Mouse (Mus musculus): ENCODE data around the gene Etnk2. TPM values are rescaled to one million over a fixed set of nuclear protein-coding genes. Genes with fewer than 3 reads are reported as not detected.

Gene Etnk2
- polyA plus RNA-seq, 1 experiment from 2014 or later = 20.3 TPM

DNA sequence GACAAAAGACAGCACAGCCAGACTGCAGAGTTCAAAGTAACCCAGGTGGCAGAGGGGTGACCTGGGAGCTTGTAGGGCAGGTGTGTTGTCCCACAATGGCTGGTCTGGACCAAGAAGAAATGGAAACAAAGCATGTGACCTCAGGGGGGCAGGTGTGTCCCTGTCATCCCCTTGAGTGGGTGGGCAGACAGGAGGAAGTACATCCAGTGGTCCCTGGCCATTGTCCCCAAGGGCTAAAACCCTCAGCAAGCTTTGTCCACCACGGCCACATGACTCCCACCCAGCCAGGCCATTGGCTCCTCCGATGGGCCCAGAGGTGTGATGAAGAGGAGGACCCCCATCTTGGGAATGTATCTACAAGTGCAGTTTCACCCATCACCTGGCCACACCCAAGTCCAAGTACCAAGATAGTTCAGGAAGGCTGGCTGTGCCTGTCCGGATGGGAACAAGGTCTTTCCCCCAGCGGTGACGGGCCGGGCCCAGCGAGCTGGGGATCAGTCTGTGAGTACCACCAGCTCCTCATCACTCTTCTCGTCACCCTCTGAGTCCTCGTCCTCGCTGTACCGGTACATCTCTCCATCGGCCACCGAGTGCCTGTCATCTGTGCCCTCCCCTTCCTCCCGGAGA, 19.9 kb downstream of the Etnk2 start:
- no peak for ATAC-seq (ENCODE audit: low read depth)
- no peaks in the 10 kb centered on the region for H3K27me3 ChIP-seq (ENCODE audit: control insufficient read depth, insufficient read depth, low read depth, low read length)
- 79% methylated on average over 14 of the region's 14 CpGs for WGBS (ENCODE audit: insufficient replicate concordance)

DNA sequence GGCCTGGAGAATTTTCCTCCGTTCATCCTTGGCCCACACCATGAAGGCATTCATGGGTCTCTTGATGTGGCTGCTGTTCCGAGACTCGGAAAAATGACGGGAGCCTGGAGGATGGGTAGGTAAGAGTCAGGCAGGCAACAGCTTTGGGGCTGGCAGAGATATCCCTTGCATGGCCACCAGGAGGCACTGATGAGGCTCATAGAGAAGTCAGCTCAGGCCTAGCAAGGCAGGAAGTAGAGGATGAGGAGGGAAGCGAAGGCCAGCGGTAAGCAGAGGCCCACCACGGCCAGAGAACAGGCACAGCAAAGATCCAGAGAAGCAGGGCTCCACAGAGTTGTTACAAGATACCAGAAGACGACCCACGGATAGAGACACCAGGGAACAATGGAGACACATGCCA, 22.1 kb downstream of the Etnk2 start:
- H3K36me3 ChIP-seq (ENCODE audit: control insufficient read depth, insufficient read depth) = no peaks in the 10 kb centered on the region
- H3K4me2 ChIP-seq (ENCODE audit: low read depth, low read length) = peak overlapping the region; percentile 14; the same call in 1 of the 2 replicates
- no peak overlapping the region for H3K27ac ChIP-seq (ENCODE audit: low read length)
- H3K27me3 ChIP-seq (ENCODE audit: control insufficient read depth, insufficient read depth, low read depth, low read length) = no peaks in the 10 kb centered on the region
- H3K9ac ChIP-seq (ENCODE audit: low read depth, low read length) = no peak overlapping the region; the same call in 1 of the 2 replicates
- no peak for ATAC-seq (ENCODE audit: low read depth)
- 26% methylated on average over 9 of the region's 9 CpGs for WGBS (ENCODE audit: insufficient replicate concordance)
- no peaks in the 10 kb centered on the region for H3K4me1 ChIP-seq (ENCODE audit: control insufficient read depth, low read depth, low read length)
- H3K9me3 ChIP-seq (replicated peaks; ENCODE audit: control insufficient read depth, low read length) = no peaks in the 10 kb centered on the region
- H3K4me3 ChIP-seq (ENCODE audit: low read depth, low read length) = no peak overlapping the region

More for the DNA sequence above, 19.9 kb downstream of the Etnk2 start:
- H3K4me1 ChIP-seq (ENCODE audit: control insufficient read depth, low read depth, low read length) = no peaks in the 10 kb centered on the region
- H3K4me3 ChIP-seq (ENCODE audit: low read depth, low read length) = no peak overlapping the region
- H3K27ac ChIP-seq (ENCODE audit: low read length) = no peak overlapping the region
- H3K9me3 ChIP-seq (replicated peaks; ENCODE audit: control insufficient read depth, low read length) = no peaks in the 10 kb centered on the region
- H3K36me3 ChIP-seq (ENCODE audit: control insufficient read depth, insufficient read depth) = no peaks in the 10 kb centered on the region
- no peak overlapping the region for H3K9ac ChIP-seq (ENCODE audit: low read depth, low read length)
- H3K4me2 ChIP-seq (ENCODE audit: low read depth, low read length) = no peak overlapping the region

DNA sequence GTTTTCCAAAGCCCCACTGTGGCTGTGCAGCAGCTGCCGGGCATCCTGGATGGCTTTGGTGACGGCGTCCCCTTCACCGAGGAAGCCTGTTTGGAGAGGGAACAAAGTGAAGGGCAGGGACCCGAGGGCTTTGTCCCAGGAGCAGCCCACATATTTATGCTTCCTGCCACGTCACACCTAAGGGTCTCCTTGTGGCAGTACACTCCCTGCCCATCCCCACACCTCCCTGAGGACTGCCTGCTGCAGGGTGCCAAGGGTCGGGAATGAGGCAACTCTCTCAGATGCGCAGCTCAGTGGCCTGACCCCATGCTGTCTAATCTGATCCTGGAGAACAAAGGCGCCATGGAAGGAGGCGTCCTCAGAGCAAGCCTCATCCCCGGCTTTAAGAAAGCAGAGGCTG, 22.8 kb downstream of the Etnk2 start:
- Histone ChIP-seq H3K4me1 (ENCODE audit: control insufficient read depth, low read depth, low read length) (no peaks in the 10 kb centered on the region), H3K4me2 (ENCODE audit: low read depth, low read length) (no peak overlapping the region), H3K4me3 (ENCODE audit: low read depth, low read length) (no peak overlapping the region), H3K27ac (ENCODE audit: low read length) (no peak overlapping the region), H3K9me3 (replicated peaks; ENCODE audit: control insufficient read depth, low read length) (no peaks in the 10 kb centered on the region), H3K9ac (ENCODE audit: low read depth, low read length) (no peak overlapping the region), H3K27me3 (ENCODE audit: control insufficient read depth, insufficient read depth, low read depth, low read length) (no peaks in the 10 kb centered on the region), H3K36me3 (ENCODE audit: control insufficient read depth, insufficient read depth) (peaks cover 2% of the 10 kb centered on the region; the same call in 1 of the 2 replicates)
- 71% methylated on average over 11 of the region's 11 CpGs for WGBS (ENCODE audit: insufficient replicate concordance)
- no peak for ATAC-seq (ENCODE audit: low read depth)

DNA sequence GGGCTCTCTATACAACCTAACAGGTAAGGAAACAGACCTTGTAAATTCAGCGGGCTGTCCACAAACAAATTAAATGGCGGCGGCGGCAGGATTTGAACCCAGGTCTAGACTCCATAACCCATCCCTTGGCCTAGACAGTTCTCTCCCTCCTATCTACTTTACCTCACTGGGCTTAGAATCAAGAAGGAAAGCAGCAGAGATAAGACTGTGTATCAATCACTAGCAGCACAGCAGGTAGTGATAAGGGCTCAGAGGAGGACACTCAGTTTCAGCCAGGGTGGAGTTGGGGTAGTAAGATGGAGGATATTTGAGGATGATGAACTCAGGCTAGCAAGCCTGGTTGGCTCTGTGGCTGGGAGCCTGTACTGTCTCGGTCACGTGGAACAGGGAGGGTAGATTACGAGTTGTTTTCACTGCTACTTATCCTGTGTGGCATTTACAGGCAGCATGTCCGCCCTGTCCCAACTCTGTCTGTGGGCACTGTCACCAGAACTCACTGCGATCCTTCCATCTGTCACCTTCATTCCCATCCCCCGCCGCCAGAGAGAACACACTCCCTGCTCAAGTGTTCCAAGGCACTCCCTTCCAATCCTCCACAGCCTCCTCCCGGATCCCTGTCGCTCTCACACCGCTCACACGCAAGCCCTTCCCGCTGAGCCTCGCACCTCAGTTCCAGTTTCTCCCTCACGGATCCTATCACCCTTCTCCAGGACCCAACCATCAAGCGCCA, 24.3 kb downstream of the Etnk2 start:
- no peaks in the 10 kb centered on the region for H3K4me1 ChIP-seq (ENCODE audit: control insufficient read depth, low read depth, low read length)
- ATAC-seq (ENCODE audit: low read depth) = peak; percentile 21; the same call in 1 of the 2 replicates
- 69% methylated on average over 19 of the region's 19 CpGs for WGBS (ENCODE audit: insufficient replicate concordance)
- no peak overlapping the region for H3K9ac ChIP-seq (ENCODE audit: low read depth, low read length)
- no peak overlapping the region for H3K4me2 ChIP-seq (ENCODE audit: low read depth, low read length)
- no peak overlapping the region for H3K27ac ChIP-seq (ENCODE audit: low read length)
- H3K36me3 ChIP-seq (ENCODE audit: control insufficient read depth, insufficient read depth) = peaks cover 7% of the 10 kb centered on the region
- H3K9me3 ChIP-seq (replicated peaks; ENCODE audit: control insufficient read depth, low read length) = no peaks in the 10 kb centered on the region
- no peaks in the 10 kb centered on the region for H3K27me3 ChIP-seq (ENCODE audit: control insufficient read depth, insufficient read depth, low read depth, low read length)
- no peak overlapping the region for H3K4me3 ChIP-seq (ENCODE audit: low read depth, low read length)

DNA sequence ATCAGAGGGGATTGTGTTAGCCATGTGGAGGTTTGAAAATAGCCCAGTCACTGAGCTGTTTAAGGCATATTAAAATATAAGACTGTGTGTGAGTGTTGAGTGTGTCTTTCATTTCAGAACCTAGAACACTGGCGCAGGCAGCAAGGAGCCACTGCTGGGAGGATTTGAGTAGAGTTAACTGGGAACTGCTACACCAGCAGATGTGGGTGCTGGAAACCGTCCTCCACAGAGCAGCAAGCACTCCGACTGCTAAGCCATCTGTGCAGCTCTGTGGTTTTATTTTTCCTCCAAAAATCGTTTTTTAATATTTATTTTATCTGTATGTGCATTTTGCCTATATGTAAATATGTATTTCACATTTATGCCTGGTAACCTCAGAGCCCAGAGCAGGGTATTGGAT, 31.3 kb downstream of the Etnk2 start:
- no peak for ATAC-seq (ENCODE audit: low read depth)
- no peaks in the 10 kb centered on the region for H3K4me1 ChIP-seq (ENCODE audit: control insufficient read depth, low read depth, low read length)
- no peak overlapping the region for H3K4me3 ChIP-seq (ENCODE audit: low read depth, low read length)
- no peak overlapping the region for H3K4me2 ChIP-seq (ENCODE audit: low read depth, low read length)
- 59% methylated on average over 4 of the region's 4 CpGs for WGBS (ENCODE audit: insufficient replicate concordance)
- no peak overlapping the region for H3K9ac ChIP-seq (ENCODE audit: low read depth, low read length)
- no peaks in the 10 kb centered on the region for H3K27me3 ChIP-seq (ENCODE audit: control insufficient read depth, insufficient read depth, low read depth, low read length)
- H3K9me3 ChIP-seq (replicated peaks; ENCODE audit: control insufficient read depth, low read length) = no peaks in the 10 kb centered on the region
- peaks cover 7% of the 10 kb centered on the region for H3K36me3 ChIP-seq (ENCODE audit: control insufficient read depth, insufficient read depth)
- no peak overlapping the region for H3K27ac ChIP-seq (ENCODE audit: low read length)

DNA sequence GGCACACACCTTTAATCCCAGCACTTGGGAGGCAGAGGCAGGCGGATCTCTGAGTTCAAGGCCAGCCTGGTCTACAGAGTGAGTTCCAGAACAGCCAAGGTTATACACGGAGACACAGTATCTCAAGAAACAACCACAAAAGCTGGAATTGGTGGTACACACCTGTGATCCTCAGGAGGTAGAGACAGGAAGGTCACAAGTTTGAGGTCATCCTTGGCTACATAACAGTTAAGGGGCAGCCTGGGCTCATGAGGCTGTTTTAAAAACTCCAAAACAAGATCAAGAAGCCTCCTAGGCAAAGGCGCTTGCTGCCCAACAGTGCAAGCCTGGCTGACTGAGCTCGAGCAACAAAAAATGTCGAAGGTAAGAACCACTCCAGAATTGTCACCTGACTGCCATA, 33.3 kb downstream of the Etnk2 start:
- 76% methylated on average over 5 of the region's 5 CpGs for WGBS (ENCODE audit: insufficient replicate concordance)
- Histone ChIP-seq H3K9me3 (replicated peaks; ENCODE audit: control insufficient read depth, low read length) (no peaks in the 10 kb centered on the region), H3K36me3 (ENCODE audit: control insufficient read depth, insufficient read depth) (peaks cover under 1% of the 10 kb centered on the region), H3K4me2 (ENCODE audit: low read depth, low read length) (no peak overlapping the region), H3K4me3 (ENCODE audit: low read depth, low read length) (no peak overlapping the region), H3K9ac (ENCODE audit: low read depth, low read length) (no peak overlapping the region), H3K27me3 (ENCODE audit: control insufficient read depth, insufficient read depth, low read depth, low read length) (no peaks in the 10 kb centered on the region), H3K27ac (ENCODE audit: low read length) (no peak overlapping the region), H3K4me1 (ENCODE audit: control insufficient read depth, low read depth, low read length) (no peaks in the 10 kb centered on the region)
- no peak for ATAC-seq (ENCODE audit: low read depth)

DNA sequence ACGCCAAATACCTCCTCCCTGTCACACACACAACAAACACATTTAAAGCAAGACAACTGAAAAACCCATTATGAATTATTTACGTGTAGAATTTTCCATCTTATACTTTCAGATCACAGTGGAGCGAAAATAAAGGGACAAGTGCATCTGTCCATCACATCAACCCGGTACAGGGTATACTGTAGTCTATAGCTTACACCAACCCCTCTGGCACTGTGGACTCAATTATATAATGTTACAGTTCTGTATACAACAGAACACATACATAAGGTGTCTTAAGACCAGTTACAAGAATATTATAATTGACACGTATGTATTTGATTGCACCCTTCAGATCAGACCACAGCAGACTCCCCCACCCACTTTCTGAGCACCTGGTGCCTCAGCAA, 33.7 kb downstream of the Etnk2 start:
- H3K4me2 ChIP-seq (ENCODE audit: low read depth, low read length) = no peak overlapping the region
- WGBS (ENCODE audit: insufficient replicate concordance) = 60% methylated on average over 5 of the region's 5 CpGs
- H3K9ac ChIP-seq (ENCODE audit: low read depth, low read length) = no peak overlapping the region

DNA sequence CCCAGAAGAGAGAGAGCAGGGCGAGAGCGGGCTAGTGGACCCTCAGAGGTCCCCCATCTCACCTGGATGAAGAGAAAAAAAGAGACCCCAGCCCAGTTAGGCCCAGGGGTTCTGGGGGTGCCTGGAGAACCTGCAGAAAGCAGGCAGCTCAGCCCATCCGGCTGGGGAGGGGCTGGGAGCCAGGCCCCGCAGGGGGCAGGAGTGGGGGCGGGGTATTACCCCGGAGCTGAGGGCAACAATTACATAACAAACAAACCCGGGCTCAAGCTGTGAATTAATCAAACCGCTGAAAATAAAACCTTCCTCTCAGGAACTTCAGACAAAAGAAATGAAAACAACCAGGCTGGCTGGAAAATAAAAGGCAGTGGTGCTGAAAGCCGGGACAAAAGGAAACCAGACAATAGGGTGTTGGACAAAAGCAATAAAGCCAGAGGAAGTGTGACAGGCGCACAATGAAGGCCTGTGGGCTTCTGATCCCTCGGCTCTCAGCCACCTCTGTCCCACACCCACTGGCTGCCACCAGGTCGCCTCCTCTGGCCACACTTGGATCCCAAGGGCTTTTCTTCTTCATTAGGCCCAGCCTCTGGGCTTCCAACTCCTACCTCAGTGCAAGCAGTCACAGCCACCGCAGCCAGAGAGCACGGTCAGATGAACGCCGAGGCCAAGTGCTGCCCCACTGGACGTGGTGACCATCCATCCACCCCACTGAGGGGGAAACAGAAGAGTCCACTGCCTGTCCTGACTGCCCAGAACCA, 34.3 kb downstream of the Etnk2 start:
- Histone ChIP-seq H3K27me3 (ENCODE audit: control insufficient read depth, insufficient read depth, low read depth, low read length) (no peaks in the 10 kb centered on the region), H3K9me3 (replicated peaks; ENCODE audit: control insufficient read depth, low read length) (no peaks in the 10 kb centered on the region), H3K4me2 (ENCODE audit: low read depth, low read length) (no peak overlapping the region), H3K9ac (ENCODE audit: low read depth, low read length) (no peak overlapping the region), H3K4me1 (ENCODE audit: control insufficient read depth, low read depth, low read length) (no peaks in the 10 kb centered on the region), H3K36me3 (ENCODE audit: control insufficient read depth, insufficient read depth) (no peaks in the 10 kb centered on the region), H3K27ac (ENCODE audit: low read length) (no peak overlapping the region), H3K4me3 (ENCODE audit: low read depth, low read length) (no peak overlapping the region)
- 29% methylated on average over 17 of the region's 17 CpGs for WGBS (ENCODE audit: insufficient replicate concordance)
- no peak for ATAC-seq (ENCODE audit: low read depth)

More for the DNA sequence above, 33.7 kb downstream of the Etnk2 start:
- H3K4me1 ChIP-seq (ENCODE audit: control insufficient read depth, low read depth, low read length) = no peaks in the 10 kb centered on the region
- no peak overlapping the region for H3K4me3 ChIP-seq (ENCODE audit: low read depth, low read length)
- H3K9me3 ChIP-seq (replicated peaks; ENCODE audit: control insufficient read depth, low read length) = no peaks in the 10 kb centered on the region
- no peak overlapping the region for H3K27ac ChIP-seq (ENCODE audit: low read length)
- no peaks in the 10 kb centered on the region for H3K27me3 ChIP-seq (ENCODE audit: control insufficient read depth, insufficient read depth, low read depth, low read length)
- H3K36me3 ChIP-seq (ENCODE audit: control insufficient read depth, insufficient read depth) = no peaks in the 10 kb centered on the region
- ATAC-seq (ENCODE audit: low read depth) = no peak
